Mouse (Mus musculus): ENCODE results near the gene Rap1b. TPM values are rescaled to one million over a fixed set of nuclear protein-coding genes. Genes with fewer than 3 reads are reported as not detected.

Gene Rap1b
- polyA plus RNA-seq, 1 experiment from 2014 or later = 132 TPM

DNA sequence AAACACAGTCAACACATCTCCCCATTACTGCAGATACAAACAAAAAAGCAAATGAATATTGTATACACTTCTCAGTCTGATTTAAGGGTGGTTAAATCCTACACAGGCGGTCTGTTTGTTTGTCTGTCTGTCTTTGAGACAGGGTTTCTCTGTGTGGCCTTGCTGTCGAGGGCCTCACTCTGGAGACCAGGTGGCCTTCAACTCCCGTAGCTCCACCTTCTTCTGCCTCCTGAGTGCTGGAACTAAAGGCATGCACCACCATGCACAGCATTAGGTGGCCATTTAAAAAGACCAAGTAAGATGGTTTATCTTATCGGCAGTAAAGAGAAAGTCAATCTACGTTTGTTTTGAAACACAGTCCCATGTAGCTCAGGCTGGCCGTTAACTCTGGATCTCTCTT, 22.5 kb downstream of the Rap1b start:
- 62% methylated on average over 6 of the region's 6 CpGs for WGBS
- H3K27ac ChIP-seq (ENCODE audit: low read depth, low read length) = no peak overlapping the region
- no peaks in the 10 kb centered on the region for H3K9me3 ChIP-seq (ENCODE audit: control insufficient read depth)
- H3K9ac ChIP-seq (ENCODE audit: low read depth, low read length) = no peak overlapping the region
- no peak overlapping the region for H3K4me2 ChIP-seq (replicated peaks; ENCODE audit: low read depth)
- 0 out of 2 replicates have a peak, but pooled peaks cover 4% of the 10 kb centered on the region for H3K4me1 ChIP-seq (replicated peaks; ENCODE audit: control insufficient read depth, insufficient read depth, low read length)
- no peak for TF ChIP-seq CTCF (IDR thresholded peaks at IDR 0.05; ENCODE audit: low read depth)
- H3K27me3 ChIP-seq (replicated peaks; ENCODE audit: control insufficient read depth, insufficient read depth, low read length) = no peaks in the 10 kb centered on the region
- no peak for ATAC-seq
- H3K36me3 ChIP-seq (ENCODE audit: control insufficient read depth, insufficient read depth) = peaks cover 47% of the 10 kb centered on the region
- H3K4me3 ChIP-seq (ENCODE audit: low read depth, low read length) = no peak overlapping the region

DNA sequence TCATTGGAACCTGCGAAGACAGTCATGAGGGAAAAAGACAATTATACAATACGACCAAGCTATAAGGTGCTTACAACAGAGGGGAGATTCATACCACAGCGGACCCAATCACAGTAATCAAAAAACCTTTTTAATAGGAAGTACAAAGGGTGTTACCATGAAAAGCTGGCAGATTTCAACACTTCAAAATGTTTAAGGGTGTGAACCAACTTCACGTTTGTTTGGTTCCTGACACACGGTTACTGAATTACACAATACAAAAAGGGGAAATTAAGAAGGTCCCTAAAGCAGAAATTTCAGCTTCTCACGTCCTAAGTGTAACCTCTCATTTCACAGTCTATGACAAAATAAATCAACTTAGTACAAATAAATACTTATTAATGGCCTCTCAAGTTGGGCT, 27.2 kb downstream of the Rap1b start:
- TF ChIP-seq CTCF (IDR thresholded peaks at IDR 0.05; ENCODE audit: low read depth) = no peak
- H3K4me3 ChIP-seq (ENCODE audit: low read depth, low read length) = no peak overlapping the region
- no peak overlapping the region for H3K4me2 ChIP-seq (replicated peaks; ENCODE audit: low read depth)
- no peak for ATAC-seq
- no peaks in the 10 kb centered on the region for H3K27me3 ChIP-seq (replicated peaks; ENCODE audit: control insufficient read depth, insufficient read depth, low read length)
- H3K36me3 ChIP-seq (ENCODE audit: control insufficient read depth, insufficient read depth) = peaks cover 70% of the 10 kb centered on the region
- H3K27ac ChIP-seq (ENCODE audit: low read depth, low read length) = no peak overlapping the region
- WGBS = 84% methylated on average over 6 of the region's 6 CpGs
- H3K9ac ChIP-seq (ENCODE audit: low read depth, low read length) = no peak overlapping the region
- H3K9me3 ChIP-seq (ENCODE audit: control insufficient read depth) = no peaks in the 10 kb centered on the region
- H3K4me1 ChIP-seq (replicated peaks; ENCODE audit: control insufficient read depth, insufficient read depth, low read length) = no peaks in the 10 kb centered on the region

DNA sequence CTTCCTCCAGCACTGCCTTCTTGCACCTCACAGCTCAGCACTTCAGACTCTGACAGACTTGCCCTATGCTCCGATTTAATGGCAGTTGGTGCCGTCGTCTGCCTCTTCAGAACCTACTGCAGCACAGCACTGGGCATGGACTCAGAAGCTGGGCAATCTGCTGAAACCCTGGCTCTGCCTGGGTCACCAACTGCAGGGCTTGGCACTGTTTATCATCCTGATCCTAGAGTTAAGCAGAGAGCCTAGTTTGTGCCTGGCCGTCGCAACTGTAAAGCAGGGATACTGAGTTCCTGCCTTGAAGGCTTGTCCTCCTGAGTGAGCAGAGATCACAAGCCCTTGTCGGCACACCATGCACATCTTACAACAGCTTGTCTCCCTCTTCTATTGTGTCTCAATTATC, 29.1 kb downstream of the Rap1b start:
- 89% methylated on average over 6 of the region's 6 CpGs for WGBS
- TF ChIP-seq CTCF (IDR thresholded peaks at IDR 0.05; ENCODE audit: low read depth) = no peak
- H3K36me3 ChIP-seq (ENCODE audit: control insufficient read depth, insufficient read depth) = peaks cover 65% of the 10 kb centered on the region

DNA sequence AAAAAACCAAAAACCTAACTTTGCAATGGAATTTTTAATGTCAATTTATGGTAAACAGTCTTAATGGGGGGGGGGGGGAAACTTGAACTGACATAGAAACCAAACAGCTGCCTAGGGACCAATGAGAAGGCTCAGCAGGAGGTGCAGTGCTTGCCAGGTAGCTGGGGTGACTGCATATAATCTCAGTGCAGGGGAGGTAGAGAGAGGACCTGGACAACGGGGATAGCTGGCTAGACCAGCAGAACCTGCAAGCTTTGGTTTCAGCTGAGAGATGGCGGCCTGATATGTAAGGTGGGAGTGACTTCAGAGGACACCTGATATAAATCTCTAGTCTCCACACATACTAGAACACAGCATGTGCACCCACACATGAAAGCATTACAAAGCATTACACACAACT, 33.3 kb downstream of the Rap1b start:
- peaks cover 39% of the 10 kb centered on the region for H3K36me3 ChIP-seq (ENCODE audit: control insufficient read depth, insufficient read depth)
- H3K9me3 ChIP-seq (ENCODE audit: control insufficient read depth) = no peaks in the 10 kb centered on the region
- H3K9ac ChIP-seq (ENCODE audit: low read depth, low read length) = no peak overlapping the region
- no peak for ATAC-seq
- 91% methylated on average over 2 of the region's 2 CpGs for WGBS
- H3K4me3 ChIP-seq (ENCODE audit: low read depth, low read length) = no peak overlapping the region
- H3K27me3 ChIP-seq (replicated peaks; ENCODE audit: control insufficient read depth, insufficient read depth, low read length) = no peaks in the 10 kb centered on the region
- H3K4me1 ChIP-seq (replicated peaks; ENCODE audit: control insufficient read depth, insufficient read depth, low read length) = no peaks in the 10 kb centered on the region
- H3K4me2 ChIP-seq (replicated peaks; ENCODE audit: low read depth) = no peak overlapping the region
- no peak for TF ChIP-seq CTCF (IDR thresholded peaks at IDR 0.05; ENCODE audit: low read depth)
- no peak overlapping the region; the same call in 1 of the 2 replicates for H3K27ac ChIP-seq (ENCODE audit: low read depth, low read length)

More for the DNA sequence above, 29.1 kb downstream of the Rap1b start:
- Histone ChIP-seq H3K4me3 (ENCODE audit: low read depth, low read length) (no peak overlapping the region), H3K9me3 (ENCODE audit: control insufficient read depth) (no peaks in the 10 kb centered on the region), H3K27ac (ENCODE audit: low read depth, low read length) (no peak overlapping the region), H3K4me2 (replicated peaks; ENCODE audit: low read depth) (no peak overlapping the region), H3K9ac (ENCODE audit: low read depth, low read length) (no peak overlapping the region), H3K4me1 (replicated peaks; ENCODE audit: control insufficient read depth, insufficient read depth, low read length) (no peaks in the 10 kb centered on the region), H3K27me3 (replicated peaks; ENCODE audit: control insufficient read depth, insufficient read depth, low read length) (no peaks in the 10 kb centered on the region)
- no peak for ATAC-seq

DNA sequence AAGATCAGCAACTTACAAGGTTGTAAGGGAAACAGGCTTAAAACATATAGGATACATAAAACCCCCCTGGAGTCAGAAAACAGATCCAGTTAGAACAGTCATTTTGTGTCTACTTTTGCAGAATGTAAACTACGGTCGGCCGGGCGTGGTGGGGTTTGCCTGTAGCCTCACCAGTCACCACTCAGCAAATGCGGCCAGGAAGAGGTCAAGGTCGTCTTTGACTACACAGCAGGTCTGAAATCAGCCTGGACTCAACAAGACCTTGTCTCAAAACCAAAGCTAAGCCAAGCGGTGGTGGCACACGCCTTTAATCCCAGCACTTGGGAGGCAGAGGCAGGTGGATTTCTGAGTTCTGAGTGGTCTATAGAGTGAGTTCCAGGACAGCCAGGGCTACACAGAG, 34.3 kb downstream of the Rap1b start:
- H3K9me3 ChIP-seq (ENCODE audit: control insufficient read depth) = no peaks in the 10 kb centered on the region
- ATAC-seq = no peak
- peaks cover 33% of the 10 kb centered on the region for H3K36me3 ChIP-seq (ENCODE audit: control insufficient read depth, insufficient read depth)
- WGBS = 85% methylated on average over 8 of the region's 8 CpGs
- H3K27me3 ChIP-seq (replicated peaks; ENCODE audit: control insufficient read depth, insufficient read depth, low read length) = no peaks in the 10 kb centered on the region
- H3K9ac ChIP-seq (ENCODE audit: low read depth, low read length) = no peak overlapping the region
- H3K4me3 ChIP-seq (ENCODE audit: low read depth, low read length) = no peak overlapping the region
- no peak overlapping the region for H3K27ac ChIP-seq (ENCODE audit: low read depth, low read length)
- H3K4me1 ChIP-seq (replicated peaks; ENCODE audit: control insufficient read depth, insufficient read depth, low read length) = no peaks in the 10 kb centered on the region
- TF ChIP-seq CTCF (IDR thresholded peaks at IDR 0.05; ENCODE audit: low read depth) = no peak
- H3K4me2 ChIP-seq (replicated peaks; ENCODE audit: low read depth) = no peak overlapping the region

DNA sequence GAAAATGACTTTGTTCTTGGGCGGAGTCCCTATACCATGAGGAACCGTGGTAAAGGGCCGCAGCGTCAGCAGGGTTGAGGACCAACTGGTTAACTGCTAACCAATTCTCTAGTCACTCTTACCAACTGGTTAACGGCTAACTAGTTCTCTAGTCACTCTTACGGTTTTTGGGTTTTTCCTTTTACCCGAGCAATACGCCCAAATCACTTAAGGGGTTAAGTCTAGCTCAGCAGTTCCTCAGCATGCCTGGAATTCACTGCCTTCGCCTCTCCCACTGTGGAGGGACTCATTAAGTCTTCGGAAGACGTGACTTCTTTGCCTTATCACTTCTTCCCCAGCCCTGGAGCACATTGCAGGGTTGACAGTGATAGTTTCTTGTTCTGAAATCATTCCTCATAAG, 35.3 kb downstream of the Rap1b start:
- H3K4me3 ChIP-seq (ENCODE audit: low read depth, low read length) = no peak overlapping the region
- no peaks in the 10 kb centered on the region for H3K4me1 ChIP-seq (replicated peaks; ENCODE audit: control insufficient read depth, insufficient read depth, low read length)
- H3K9me3 ChIP-seq (ENCODE audit: control insufficient read depth) = no peaks in the 10 kb centered on the region
- no peak for ATAC-seq
- TF ChIP-seq CTCF (IDR thresholded peaks at IDR 0.05; ENCODE audit: low read depth) = no peak
- no peak overlapping the region for H3K4me2 ChIP-seq (replicated peaks; ENCODE audit: low read depth)
- no peaks in the 10 kb centered on the region for H3K27me3 ChIP-seq (replicated peaks; ENCODE audit: control insufficient read depth, insufficient read depth, low read length)
- H3K27ac ChIP-seq (ENCODE audit: low read depth, low read length) = no peak overlapping the region
- WGBS = 78% methylated on average over 11 of the region's 11 CpGs
- H3K36me3 ChIP-seq (ENCODE audit: control insufficient read depth, insufficient read depth) = peaks cover 22% of the 10 kb centered on the region
- no peak overlapping the region for H3K9ac ChIP-seq (ENCODE audit: low read depth, low read length)

DNA sequence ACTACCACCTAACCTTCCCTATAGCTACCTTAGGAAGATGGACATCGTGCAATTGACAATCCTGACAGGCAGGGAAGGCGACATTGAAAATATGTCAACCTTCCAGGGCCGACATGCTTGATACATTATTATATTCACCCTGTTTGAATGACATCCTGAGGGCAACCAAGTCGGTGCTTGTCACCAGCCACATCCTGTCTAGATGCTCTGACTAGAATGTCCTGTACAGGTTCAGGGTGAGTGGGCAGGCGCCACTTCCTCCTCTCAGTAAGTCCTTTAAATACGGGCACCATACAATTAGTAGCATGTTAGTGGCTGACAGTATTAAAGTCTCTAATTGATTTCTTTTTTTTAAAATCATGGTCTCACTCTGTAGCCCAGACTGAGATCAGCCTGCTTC, 37.8 kb downstream of the Rap1b start:
- no peak for TF ChIP-seq CTCF (IDR thresholded peaks at IDR 0.05; ENCODE audit: low read depth)
- Histone ChIP-seq H3K36me3 (ENCODE audit: control insufficient read depth, insufficient read depth) (peaks cover 13% of the 10 kb centered on the region), H3K27me3 (replicated peaks; ENCODE audit: control insufficient read depth, insufficient read depth, low read length) (no peaks in the 10 kb centered on the region), H3K4me1 (replicated peaks; ENCODE audit: control insufficient read depth, insufficient read depth, low read length) (no peaks in the 10 kb centered on the region), H3K4me3 (ENCODE audit: low read depth, low read length) (no peak overlapping the region), H3K9ac (ENCODE audit: low read depth, low read length) (no peak overlapping the region), H3K9me3 (ENCODE audit: control insufficient read depth) (no peaks in the 10 kb centered on the region), H3K4me2 (replicated peaks; ENCODE audit: low read depth) (no peak overlapping the region), H3K27ac (ENCODE audit: low read depth, low read length) (no peak overlapping the region)
- no peak for ATAC-seq
- WGBS = 87% methylated on average over 6 of the region's 6 CpGs

All from intestine, postnatal 0 days (tissue).